Mouse (Mus musculus) limb, embryonic 13.5 days (tissue): ENCODE measurements around the gene Map4k1. TPM values are rescaled to one million over a fixed set of nuclear protein-coding genes. Genes with fewer than 3 reads are reported as not detected.

Experiments
- ATAC-seq: fragments of 200-750 bp; cut with Nextera tagmentation; 2 replicates; pipeline ENCODE4 v1.8.0; 2017; ENCODE audit warnings: low read depth, moderate number of reproducible peaks, moderate TSS enrichment; ENCODE audit not compliant: low FRiP score
- H3K27ac ChIP-seq: fragments of 300-500 bp; sonication (generic); 2 replicates; pipeline ENCODE4 v1.5.1; 2015; ENCODE audit warnings: inconsistent platforms, mild to moderate bottlenecking, moderate library complexity
- H3K27me3 ChIP-seq: fragments of 300-500 bp; sonication (generic); 2 replicates; pipeline ENCODE4 v1.6.1; 2015; ENCODE audit warnings: mild to moderate bottlenecking, inconsistent platforms
- H3K36me3 ChIP-seq: fragments of 300-500 bp; sonication (generic); 2 replicates; pipeline ENCODE4 v1.6.1; 2015; ENCODE audit warnings: inconsistent platforms, mild to moderate bottlenecking, moderate library complexity
- H3K4me1 ChIP-seq: fragments of 300-500 bp; sonication (generic); 2 replicates; pipeline ENCODE4 v1.6.1; 2015; ENCODE audit warnings: inconsistent platforms
- H3K4me2 ChIP-seq: fragments of 300-500 bp; sonication (generic); replicated peaks from 2 replicates; pipeline ENCODE4 v1.6.1; 2015; ENCODE audit warnings: inconsistent platforms, mild to moderate bottlenecking, moderate library complexity
- H3K4me3 ChIP-seq: fragments of 300-500 bp; sonication (generic); 2 replicates; pipeline ENCODE4 v1.5.1; 2015; ENCODE audit warnings: moderate library complexity, mild to moderate bottlenecking, inconsistent platforms
- H3K9ac ChIP-seq: fragments of 300-500 bp; sonication (generic); 2 replicates; pipeline ENCODE4 v1.6.1; 2015; ENCODE audit warnings: mild to moderate bottlenecking, inconsistent platforms
- H3K9me3 ChIP-seq: fragments of 300-500 bp; sonication (generic); 2 replicates; pipeline ENCODE4 v1.6.1; 2016; ENCODE audit warnings: inconsistent platforms
- WGBS: fragments of 180-500 bp; shearing (Covaris S2); methylation state at CpG from one replicate; pipeline ENCODE4 v1.1.7; 2015; 5-methylcytosine and 5-hydroxymethylcytosine counted together
- polyA plus RNA-seq: library from polyadenylated mRNA; unstranded; fragments of >200 nt; fragmentation: Nextera tagmentation; extraction: Ambion mirVana; gene quantifications from 2 replicates; pipeline ENCODE4 v1.2.1, GENCODE M21; 2015

Map4k1 gene
- polyA plus RNA-seq, 1 experiment from 2014 or later, result 9.5 TPM

DNA sequence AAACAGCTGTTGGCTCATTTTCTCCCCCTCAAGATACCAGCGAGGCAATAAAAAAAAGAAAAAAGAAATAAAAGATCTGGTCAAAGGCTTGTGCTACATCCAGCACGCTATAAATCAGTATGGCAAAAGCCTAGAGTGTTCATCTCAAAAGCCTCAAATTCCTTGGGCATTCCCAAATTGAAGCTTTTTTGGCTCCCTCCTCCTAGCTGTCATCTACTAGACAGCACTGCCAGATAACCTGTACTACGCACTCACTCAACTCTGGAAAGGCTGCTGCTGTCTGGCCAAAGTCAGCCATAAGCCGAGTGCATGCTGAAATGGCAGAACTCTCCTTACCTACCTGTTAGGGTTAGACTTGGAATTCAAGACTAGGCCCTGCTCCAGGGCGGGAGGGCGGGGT, 24.6 kb upstream of the Map4k1 start:
- Histone ChIP-seq H3K27me3 (no peaks in the 10 kb centered on the region), H3K4me3 (no peak overlapping the region), H3K27ac (peak overlapping the region; percentile 39; the same call in 1 of the 2 replicates), H3K36me3 (peaks cover 13% of the 10 kb centered on the region), H3K9ac (no peak overlapping the region), H3K9me3 (no peaks in the 10 kb centered on the region), H3K4me1 (peaks cover 88% of the 10 kb centered on the region), H3K4me2 (no peak overlapping the region)
- no peak for ATAC-seq
- 72% methylated on average over 6 of the region's 6 CpGs for WGBS

DNA sequence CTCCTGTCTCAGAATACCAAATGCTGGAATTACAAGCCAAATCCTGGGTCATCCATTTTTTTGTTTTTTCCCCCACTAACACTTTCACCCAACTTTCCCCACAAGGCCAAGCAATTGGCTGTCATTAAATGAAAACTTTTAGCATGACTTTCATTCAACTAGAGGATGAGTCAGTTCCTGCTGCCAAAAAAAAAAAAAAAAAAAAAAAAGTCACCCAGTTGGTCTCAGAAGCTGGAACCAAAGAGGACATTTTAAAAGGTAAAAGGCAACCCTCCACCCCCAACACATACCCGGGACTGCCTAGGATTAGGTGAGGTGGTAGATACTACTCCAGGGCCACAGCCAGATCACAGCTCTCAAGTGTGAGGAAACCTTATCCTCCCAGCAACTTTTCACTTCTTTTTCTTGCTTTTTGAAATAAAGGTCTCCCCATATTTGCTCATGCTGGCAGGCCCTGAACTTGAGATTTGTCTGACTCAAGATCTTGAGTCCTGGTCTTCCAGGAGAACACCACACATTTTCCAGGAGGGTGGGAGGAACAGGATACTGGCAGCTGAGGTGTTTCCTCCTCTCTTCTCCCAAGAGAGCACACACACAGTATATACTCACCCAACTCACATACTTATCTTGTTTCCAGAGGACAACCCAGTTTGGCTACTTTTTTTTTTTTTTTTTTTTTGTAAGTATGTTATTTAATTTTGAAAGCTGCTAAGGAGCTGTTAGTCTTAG, 23.7 kb upstream of the Map4k1 start:
- H3K4me2 ChIP-seq, result peak overlapping the region; percentile 89
- no peak overlapping the region for H3K27ac ChIP-seq
- no peak overlapping the region for H3K9ac ChIP-seq
- peaks cover 13% of the 10 kb centered on the region for H3K36me3 ChIP-seq
- no peak overlapping the region for H3K4me3 ChIP-seq
- WGBS, result 52% methylated on average over 1 of the region's 1 CpGs
- ATAC-seq, result no peak
- peaks cover 83% of the 10 kb centered on the region for H3K4me1 ChIP-seq
- H3K27me3 ChIP-seq, result no peaks in the 10 kb centered on the region
- no peaks in the 10 kb centered on the region for H3K9me3 ChIP-seq

DNA sequence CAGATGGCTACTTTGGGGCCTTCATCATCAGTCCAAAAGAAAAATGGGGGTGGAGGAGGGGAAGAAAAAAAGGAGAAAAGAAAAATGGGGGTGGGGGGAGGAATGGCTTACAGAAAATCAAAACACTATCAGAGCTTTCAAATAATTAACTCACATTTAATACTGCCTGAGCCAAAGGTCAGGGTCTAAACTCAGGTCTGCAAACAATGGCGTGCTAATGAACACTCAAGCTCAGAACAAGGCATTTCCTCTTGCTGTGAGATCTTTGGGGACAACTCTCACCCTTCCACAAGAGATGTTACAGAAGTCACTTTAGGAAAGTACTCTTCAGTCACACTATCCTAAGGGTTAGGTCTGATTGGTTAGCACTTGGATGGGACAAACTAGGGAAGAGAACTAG, 23.1 kb upstream of the Map4k1 start:
- WGBS, result 45% methylated on average over 1 of the region's 1 CpGs
- Histone ChIP-seq H3K27ac (no peak overlapping the region), H3K9me3 (no peaks in the 10 kb centered on the region), H3K9ac (0 out of 2 replicates have a peak overlapping the region, but pooled peaks have one; percentile 97), H3K36me3 (peaks cover 13% of the 10 kb centered on the region), H3K27me3 (no peaks in the 10 kb centered on the region), H3K4me1 (peaks cover 77% of the 10 kb centered on the region), H3K4me2 (peak overlapping the region; percentile 89), H3K4me3 (peak overlapping the region; percentile 99)
- no peak for ATAC-seq

DNA sequence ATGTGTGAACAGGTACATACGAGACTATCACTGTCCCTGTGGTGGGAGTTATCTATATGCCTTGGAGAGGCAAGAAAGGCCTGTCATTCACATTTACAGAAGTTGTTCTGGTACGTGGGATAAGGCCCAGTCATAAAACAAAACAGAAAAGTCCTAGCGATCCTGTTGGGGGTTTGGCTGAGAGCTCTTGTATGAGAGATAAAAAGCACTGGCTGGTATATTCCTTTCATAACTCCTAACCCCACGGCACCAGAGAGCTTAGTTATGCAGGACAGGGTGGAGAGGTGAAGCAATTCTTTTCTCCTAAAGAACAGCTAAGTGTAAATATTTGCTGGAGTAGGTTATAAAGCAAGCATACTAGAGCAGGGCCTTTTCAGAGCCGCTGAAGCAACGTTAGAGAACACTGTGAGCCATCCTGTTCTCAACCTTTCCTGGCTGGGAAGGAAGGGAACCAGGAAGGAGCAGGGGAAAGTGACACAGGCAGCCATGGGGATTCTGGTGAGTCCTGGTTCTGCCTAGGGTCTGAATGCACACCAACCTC, 22.3 kb upstream of the Map4k1 start:
- no peak for ATAC-seq
- H3K9me3 ChIP-seq, result no peaks in the 10 kb centered on the region
- peak overlapping the region; percentile 97 for H3K9ac ChIP-seq
- H3K4me1 ChIP-seq, result peaks cover 71% of the 10 kb centered on the region
- H3K27ac ChIP-seq, result peak overlapping the region; percentile 61; the same call in 1 of the 2 replicates
- H3K36me3 ChIP-seq, result peaks cover 13% of the 10 kb centered on the region
- H3K4me3 ChIP-seq, result peak overlapping the region; percentile 99
- 31% methylated on average over 6 of the region's 6 CpGs for WGBS
- no peaks in the 10 kb centered on the region for H3K27me3 ChIP-seq
- peak overlapping the region; percentile 89 for H3K4me2 ChIP-seq

DNA sequence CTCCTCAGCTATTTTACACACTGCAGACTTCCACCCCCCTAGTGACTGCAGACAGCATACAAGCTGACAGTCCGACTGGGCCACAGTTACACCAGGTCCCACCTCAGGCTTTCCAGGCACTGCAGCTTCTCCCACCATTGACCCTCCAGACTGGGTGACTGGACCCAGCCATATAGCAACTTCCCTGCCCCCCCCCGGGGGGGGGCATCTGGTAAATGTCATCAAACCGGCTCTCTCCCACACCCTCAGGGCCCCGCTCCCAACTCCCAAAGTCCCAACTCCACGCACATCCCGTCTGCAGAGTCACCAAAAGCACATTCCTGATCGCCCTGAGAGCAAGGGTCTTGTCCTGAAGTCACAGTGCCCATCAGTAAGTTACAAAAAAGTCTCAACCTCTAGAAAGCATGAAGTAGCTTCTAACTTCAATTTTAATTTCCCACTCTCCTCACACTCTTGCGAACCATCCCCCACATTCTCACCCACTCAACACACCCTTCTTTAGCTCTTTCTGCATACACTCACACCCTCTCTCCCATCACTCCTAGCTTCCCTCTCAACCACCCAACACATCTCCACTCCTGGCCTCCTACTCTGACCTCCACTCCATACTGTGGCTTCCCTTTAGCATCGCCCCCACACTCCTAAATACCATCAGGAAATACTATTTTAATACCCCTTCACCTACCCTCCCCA, 21.4 kb upstream of the Map4k1 start:
- Histone ChIP-seq H3K36me3 (peaks cover 13% of the 10 kb centered on the region), H3K4me2 (peak overlapping the region; percentile 89), H3K9me3 (no peaks in the 10 kb centered on the region), H3K4me3 (peak overlapping the region; percentile 99), H3K4me1 (peaks cover 61% of the 10 kb centered on the region), H3K27me3 (no peaks in the 10 kb centered on the region), H3K27ac (peak overlapping the region; percentile 61), H3K9ac (peak overlapping the region; percentile 97)
- 17% methylated on average over 9 of the region's 9 CpGs for WGBS
- no peak for ATAC-seq

DNA sequence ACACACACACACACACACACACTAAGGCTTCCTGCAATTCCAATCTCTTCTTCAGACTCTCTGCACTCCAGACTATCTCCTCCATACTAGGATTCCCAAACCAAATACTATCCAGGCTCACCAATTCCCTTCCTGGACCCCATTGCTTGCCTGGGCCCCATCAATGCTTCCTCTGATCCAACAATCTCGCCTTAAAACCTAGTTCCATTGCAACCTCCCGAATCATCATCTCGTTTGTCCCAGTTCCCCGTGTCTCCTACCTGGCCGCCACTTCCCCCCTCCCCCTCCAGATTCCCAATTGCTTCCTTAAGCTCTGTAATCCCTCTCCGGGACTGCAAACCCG, 20.3 kb upstream of the Map4k1 start:
- Histone ChIP-seq H3K36me3 (peaks cover 4% of the 10 kb centered on the region; the same call in 1 of the 2 replicates), H3K4me3 (peak overlapping the region; percentile 99), H3K4me2 (peak overlapping the region; percentile 89), H3K27me3 (no peaks in the 10 kb centered on the region), H3K9me3 (no peaks in the 10 kb centered on the region), H3K27ac (peak overlapping the region; percentile 87), H3K9ac (peak overlapping the region; percentile 97), H3K4me1 (peaks cover 51% of the 10 kb centered on the region)
- 1% methylated on average over 7 of the region's 7 CpGs for WGBS
- no peak for ATAC-seq

DNA sequence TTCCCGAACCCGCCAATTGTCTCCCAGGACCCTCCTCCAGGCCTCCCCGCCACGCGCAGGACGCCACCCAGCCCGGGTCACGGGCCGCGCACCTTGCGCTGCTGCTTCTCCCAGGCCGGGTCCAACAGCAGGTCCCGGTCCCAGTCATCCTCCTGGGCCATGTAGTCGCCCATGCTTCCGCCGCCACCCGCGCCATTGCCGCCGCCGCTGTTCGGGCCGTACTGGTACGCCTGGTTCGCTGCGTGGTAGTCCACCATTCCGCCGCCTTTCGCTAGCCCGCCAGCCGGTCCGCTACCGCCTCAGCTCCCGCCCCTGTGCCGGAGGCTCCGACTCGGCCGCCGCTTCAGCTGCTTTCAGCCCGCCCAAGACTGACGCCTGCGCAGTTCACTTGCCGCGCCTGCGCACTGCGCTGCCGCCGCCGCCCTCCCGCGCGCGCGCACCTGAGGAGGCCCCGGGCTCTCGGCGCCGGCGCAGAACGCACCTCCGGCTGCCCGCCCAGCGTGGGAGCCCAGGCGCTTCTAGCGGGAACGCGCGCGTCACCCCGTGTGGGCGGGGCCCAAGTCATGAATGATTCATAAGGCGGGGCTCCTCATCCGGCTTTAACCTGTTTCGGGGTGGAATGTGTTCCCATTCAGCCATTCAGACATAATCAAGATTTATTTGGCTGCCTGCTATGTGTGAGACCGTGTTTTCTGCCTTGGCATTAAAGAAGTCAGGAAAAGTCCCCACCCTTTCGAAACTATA, 19.8 kb upstream of the Map4k1 start, which contains the start of gene Actn4:
TSS of gene Actn4 (minus strand) at position 414 of the 744 bp plus-strand sequence.
- H3K4me3 ChIP-seq, result peak within 1 kb of the TSS; percentile 99
- no peaks in the 10 kb centered on the region for H3K27me3 ChIP-seq
- peak within 1 kb of the TSS; percentile 89 for H3K4me2 ChIP-seq
- peaks cover 47% of the 10 kb centered on the region for H3K4me1 ChIP-seq
- under 1% methylated on average over 74 of the region's 76 CpGs for WGBS
- ATAC-seq, result peak; percentile 90
- peak within 1 kb of the TSS; percentile 97 for H3K9ac ChIP-seq
- peak within 1 kb of the TSS; percentile 87 for H3K27ac ChIP-seq
- no peaks in the 10 kb centered on the region for H3K9me3 ChIP-seq
- H3K36me3 ChIP-seq, result peaks cover 2% of the 10 kb centered on the region; the same call in 1 of the 2 replicates

DNA sequence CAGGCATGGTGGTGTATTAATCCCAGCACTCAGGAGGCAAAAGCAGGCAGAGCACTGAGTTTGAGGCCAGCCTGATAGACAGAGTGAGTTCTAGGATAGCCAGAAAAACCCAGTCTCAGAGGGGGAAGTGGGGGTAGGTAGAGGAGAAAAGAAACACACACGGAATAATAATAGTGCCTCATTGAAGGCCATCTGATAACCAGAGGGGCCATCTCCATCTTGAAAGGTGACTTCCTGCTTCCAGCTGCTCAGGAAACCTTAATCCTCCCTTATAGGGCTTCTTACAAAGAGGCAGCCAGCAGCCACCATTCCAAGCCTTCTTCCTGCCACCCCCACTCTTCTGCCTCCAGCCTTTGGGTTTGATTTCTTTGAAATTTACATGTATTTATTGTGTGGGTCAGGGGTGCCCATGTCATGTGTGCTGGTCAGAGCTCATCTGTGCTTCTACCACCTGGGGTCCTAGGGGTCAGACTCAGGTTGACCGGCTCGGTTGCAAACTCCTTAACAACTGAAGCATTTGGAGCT, 18.4 kb upstream of the Map4k1 start:
- no peak overlapping the region for H3K4me2 ChIP-seq
- no peaks in the 10 kb centered on the region for H3K27me3 ChIP-seq
- no peaks in the 10 kb centered on the region for H3K36me3 ChIP-seq
- no peak overlapping the region for H3K9ac ChIP-seq
- H3K4me1 ChIP-seq, result peaks cover 34% of the 10 kb centered on the region
- ATAC-seq, result no peak
- 86% methylated on average over 3 of the region's 3 CpGs for WGBS
- no peak overlapping the region for H3K4me3 ChIP-seq
- no peak overlapping the region for H3K27ac ChIP-seq
- no peaks in the 10 kb centered on the region for H3K9me3 ChIP-seq

DNA sequence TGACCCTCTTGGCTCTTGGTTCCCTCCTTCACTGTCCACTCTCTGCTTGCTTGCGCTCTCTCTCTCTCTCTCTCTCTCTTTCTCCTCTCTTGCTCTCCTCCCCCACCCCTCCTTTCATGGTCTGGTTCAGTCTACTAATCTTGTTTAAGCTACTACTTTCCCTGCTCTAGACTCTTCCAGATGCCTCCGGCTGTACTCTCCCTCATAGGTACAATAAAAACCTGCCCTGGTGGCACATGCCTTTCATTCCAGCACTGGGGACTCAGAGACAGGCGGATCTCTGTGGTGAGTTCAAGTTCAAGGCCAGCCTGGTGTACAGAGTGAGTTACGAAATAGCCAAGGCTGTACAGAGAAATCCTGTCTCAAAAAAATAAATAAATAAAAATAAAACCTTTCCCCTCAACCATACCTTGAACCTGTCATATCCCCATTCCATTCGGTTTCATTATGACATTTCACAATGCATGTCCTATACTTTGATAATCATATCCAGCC, 16.5 kb upstream of the Map4k1 start:
- H3K27me3 ChIP-seq, result no peaks in the 10 kb centered on the region
- H3K36me3 ChIP-seq, result peaks cover 18% of the 10 kb centered on the region
- 66% methylated on average over 5 of the region's 5 CpGs for WGBS
- H3K9ac ChIP-seq, result no peak overlapping the region
- no peak overlapping the region for H3K27ac ChIP-seq
- H3K9me3 ChIP-seq, result no peaks in the 10 kb centered on the region
- no peak for ATAC-seq
- no peak overlapping the region for H3K4me2 ChIP-seq
- peaks cover 14% of the 10 kb centered on the region for H3K4me1 ChIP-seq
- no peak overlapping the region for H3K4me3 ChIP-seq

DNA sequence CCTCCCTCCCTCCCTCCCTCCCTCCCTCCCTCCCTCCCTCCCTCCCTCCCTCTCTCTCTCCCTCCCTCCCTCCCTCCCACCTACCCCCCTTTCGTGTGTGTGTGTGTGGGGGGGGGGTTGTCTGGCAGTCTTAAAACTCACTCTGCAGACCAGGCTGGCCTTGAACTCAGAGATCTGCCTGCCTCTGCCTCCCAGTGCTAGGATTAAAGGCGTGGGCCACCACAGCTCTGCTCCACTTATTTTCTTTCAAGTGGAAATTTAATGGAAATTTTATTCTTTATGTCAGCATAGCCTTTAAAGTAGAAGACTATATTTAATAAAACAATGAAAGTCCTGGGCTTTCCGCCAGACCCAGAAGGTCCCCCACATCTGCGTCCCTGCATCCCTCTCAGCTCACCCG, 15.7 kb upstream of the Map4k1 start:
- no peak for ATAC-seq
- Histone ChIP-seq H3K36me3 (peaks cover 25% of the 10 kb centered on the region), H3K9me3 (no peaks in the 10 kb centered on the region), H3K4me1 (peaks cover 6% of the 10 kb centered on the region), H3K4me3 (no peak overlapping the region), H3K9ac (no peak overlapping the region), H3K4me2 (no peak overlapping the region), H3K27me3 (no peaks in the 10 kb centered on the region), H3K27ac (no peak overlapping the region)
- 65% methylated on average over 4 of the region's 5 CpGs for WGBS

DNA sequence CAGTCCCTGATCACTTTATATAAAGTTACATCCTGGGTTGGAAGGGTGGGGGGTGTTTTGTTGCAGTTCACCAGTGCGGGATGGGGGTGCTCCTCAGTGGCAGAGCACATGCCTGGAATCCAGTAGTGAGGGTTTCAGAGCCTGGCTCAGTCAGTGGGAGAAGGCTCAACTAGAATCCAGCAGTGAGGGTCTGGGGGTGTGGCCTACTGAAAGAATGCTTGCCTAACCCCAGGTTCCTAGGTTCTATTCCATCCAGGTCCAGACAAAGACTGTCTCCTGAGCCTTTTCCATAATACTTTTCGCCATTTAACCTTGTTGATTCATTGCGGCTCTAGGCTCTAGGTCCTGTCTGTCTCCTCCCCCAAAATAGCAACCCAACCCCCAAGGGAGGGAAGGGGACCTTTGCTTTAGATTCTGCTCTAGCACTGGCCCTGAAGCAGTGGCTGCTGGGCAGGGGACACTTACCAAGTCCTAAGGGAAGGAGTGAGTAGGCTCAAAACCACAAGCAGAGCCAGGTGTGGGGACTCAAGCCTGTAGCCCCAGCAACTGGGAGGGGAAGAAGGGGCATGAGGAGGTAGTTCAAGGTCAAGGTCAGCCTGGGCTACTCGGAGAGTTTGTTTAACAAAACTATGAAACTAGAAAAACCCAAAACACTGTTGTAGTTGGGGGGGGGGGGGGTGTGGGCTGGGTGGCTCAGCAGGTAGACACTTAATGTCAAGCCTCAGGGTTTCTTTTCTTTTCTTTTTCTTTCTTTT, 14.9 kb upstream of the Map4k1 start:
- Histone ChIP-seq H3K36me3 (peaks cover 33% of the 10 kb centered on the region), H3K4me2 (no peak overlapping the region), H3K27ac (no peak overlapping the region), H3K4me1 (peaks cover 5% of the 10 kb centered on the region; the same call in 1 of the 2 replicates), H3K9me3 (no peaks in the 10 kb centered on the region), H3K4me3 (no peak overlapping the region), H3K27me3 (no peaks in the 10 kb centered on the region), H3K9ac (no peak overlapping the region)
- ATAC-seq, result no peak
- WGBS, result 66% methylated on average over 4 of the region's 4 CpGs
